Mouse (Mus musculus) thymus, postnatal 25 days (tissue): ENCODE measurements around the gene Adgrb3.
"Not testable (repeated sequence)": the region's sequence is repeated elsewhere in the genome, so short reads cannot be mapped to it uniquely, and the experiment has no call there.

Source experiments
- DNase-seq: peaks from one replicate; pipeline ENCODE4 v3.0.0; 2022

Gene Adgrb3

DNA sequence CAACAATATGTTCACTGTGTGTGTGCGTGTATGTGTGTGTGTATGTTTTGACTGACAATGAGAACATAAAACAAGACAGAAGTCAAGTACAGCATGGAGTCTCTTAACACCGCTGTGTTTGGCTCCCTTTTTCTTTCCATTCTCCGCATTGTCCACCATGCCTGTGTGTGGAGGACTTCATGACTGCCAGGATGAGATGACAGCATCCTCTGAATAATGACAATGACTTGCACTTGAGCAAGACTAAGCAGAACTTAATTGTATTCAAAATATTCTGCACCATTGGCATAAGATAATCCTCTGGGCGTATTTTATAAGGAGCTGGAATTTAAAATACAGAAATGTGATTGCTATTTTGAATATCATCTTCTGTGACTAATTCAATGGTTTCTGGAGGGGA is 326.0 kb downstream of the Adgrb3 start:
- DNase-seq, result no peak

DNA sequence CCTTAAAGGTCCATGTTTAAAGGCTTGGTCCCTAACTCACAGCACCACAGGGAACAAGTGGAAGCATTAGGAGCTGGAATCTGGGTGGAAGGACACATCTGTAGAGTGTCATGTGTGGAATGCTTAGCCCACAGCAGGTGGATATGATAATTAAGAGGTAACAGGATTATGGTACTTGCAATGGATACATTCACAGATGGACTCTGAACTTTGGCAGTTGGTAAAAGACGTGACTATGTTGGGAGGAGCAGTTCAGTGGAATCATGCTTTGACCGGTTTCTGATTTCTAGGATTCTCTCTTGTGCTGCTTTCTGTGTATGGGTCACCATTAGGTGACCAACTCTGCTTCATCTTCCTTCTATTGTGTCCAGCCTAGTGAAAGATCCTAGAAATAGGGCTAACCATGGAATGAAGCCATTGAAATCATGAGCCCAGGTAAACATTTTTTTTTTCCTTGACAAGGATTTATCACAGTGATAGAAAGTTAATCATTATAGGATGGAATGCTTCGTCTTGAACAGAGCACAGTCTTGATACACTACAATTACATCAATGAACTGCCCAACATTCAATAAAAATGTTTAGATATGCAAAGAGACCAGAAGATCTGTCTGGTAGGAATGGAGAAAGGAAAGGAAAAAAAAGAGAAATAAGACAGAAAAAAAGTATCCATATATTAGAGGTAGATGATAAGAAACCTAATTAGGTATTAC is 334.1 kb downstream of the Adgrb3 start:
- DNase-seq, result no peak

DNA sequence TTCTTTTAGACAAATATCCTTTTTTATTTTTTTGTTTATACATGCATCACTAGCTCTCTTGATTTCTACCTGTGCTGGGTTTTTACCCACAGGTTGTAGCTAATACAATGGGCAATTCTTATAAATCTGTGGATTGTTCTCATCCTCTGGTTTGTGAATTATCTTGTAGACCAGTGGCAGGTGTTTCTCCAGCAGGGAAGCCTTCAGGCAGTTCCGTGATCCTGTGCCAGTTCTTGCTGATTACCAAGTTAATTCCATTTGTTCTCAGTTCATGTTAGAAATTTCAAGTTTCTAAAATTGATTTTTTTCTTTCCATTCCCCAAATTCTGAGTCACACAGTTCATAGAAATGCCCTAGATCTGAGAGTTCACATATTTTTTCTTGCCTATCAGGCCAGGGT is 338.0 kb downstream of the Adgrb3 start:
- DNase-seq, result no peak

DNA sequence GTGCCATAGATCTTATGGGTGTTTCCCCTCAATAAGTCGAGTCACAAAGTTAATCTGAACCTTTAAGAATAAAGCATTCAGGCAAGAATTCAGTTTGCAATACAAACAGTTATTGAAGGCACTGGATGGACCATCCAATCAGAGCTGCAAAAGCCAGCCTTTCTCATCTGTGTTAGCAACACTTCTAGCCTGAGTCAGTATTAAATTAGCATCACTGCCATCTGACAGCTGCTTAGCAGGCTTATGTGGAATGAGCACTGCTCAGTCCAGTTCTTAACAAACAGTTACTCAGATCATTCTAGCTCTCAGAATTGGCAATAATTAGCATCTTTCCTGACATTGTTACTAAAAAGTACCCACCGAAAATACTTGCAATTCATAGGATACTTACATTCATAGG is 339.3 kb downstream of the Adgrb3 start:
- DNase-seq, result no peak

DNA sequence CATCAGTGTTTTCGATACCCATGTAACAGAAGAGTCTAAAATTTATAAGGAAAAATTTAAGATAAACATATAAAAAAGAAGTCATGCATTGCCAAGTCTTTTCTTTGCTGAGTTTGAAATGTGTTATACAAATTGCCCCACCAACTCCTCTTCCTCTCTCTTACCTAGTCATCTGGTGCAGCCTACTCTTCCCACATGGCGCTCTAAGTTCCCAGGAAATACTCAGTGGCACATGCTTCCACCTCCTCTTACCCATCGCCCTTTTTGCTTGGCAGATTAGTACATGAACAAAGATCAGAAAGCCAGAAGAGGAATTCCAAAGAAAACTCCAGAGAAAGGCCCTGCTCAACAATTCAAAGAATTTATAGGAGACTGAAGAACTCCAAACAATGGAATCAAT is 353.8 kb downstream of the Adgrb3 start:
- no peak for DNase-seq

DNA sequence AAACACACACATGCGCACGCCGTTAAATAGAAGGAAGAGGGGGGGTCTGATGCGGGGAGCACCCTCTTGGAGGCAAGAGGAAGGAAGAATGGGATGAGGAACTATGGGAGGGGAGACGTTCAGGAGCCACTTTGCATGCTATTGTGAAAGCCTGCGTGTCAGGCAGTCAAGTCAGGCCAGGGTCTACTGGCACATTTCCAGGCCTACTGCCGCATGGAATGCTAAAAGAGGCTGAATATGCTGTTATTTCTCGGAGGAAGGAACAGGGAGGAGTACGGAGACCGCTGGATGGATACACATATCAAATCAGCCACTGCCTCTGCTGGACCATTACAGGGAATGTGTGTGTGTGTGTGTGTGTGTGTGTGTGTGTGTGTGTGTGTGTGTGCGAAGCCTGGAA is 355.0 kb downstream of the Adgrb3 start:
- no peak for DNase-seq

DNA sequence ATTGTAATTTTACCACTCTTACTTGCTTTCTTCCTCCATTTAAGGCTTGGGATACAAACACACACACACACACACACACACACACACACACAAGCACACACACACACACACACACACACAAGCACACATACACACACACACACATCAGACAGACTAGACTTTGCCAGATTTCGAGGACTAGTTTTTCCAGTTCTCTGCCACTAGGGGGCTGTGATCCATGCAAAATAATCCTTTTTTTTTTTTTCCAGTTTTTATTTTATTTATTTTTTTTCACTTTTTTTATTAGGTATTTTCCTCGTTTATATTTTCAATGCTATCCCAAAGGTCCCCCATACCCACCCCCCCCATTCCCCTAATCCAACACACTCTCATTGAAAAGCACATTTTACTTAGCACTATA is 357.9 kb downstream of the Adgrb3 start:
- DNase-seq, result not testable (repeated sequence)

DNA sequence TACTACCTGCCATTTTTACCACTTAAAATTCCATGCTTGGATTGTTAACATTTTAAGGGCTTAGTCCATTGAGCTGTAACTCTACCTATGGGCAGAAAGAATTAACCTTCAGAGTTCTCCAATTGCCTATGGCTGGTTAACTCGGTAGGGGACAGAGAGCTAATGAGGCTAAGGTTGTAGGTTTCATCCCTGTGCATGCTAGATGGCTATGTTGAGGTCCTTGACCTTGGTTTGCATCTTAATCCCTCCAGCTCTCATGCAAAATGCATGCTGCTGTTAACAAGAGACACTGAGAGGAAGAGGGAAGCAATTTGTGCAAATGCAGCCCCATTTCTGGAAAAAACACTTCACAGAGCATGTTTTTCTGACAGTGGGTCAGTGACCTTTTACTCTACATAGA is 366.9 kb downstream of the Adgrb3 start:
- DNase-seq, result no peak

DNA sequence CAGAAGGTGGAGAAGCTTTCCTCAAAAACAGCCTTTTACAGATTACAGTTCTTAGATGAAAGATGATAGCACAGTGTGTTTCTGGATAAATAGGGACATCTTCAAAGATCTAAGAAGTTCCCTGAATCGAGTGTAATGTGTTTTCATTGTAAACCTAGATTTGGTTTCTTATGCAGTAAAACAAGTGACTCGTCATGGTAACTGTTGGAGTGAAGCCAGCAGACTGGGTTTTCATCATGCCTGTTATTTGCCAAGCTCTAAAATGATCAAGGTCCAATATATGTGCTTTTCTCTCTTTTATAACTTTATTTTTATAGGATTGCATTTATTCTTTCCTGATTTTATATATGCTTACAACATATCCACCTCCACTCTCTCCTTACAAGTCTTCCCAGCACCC is 394.0 kb downstream of the Adgrb3 start:
- no peak for DNase-seq

DNA sequence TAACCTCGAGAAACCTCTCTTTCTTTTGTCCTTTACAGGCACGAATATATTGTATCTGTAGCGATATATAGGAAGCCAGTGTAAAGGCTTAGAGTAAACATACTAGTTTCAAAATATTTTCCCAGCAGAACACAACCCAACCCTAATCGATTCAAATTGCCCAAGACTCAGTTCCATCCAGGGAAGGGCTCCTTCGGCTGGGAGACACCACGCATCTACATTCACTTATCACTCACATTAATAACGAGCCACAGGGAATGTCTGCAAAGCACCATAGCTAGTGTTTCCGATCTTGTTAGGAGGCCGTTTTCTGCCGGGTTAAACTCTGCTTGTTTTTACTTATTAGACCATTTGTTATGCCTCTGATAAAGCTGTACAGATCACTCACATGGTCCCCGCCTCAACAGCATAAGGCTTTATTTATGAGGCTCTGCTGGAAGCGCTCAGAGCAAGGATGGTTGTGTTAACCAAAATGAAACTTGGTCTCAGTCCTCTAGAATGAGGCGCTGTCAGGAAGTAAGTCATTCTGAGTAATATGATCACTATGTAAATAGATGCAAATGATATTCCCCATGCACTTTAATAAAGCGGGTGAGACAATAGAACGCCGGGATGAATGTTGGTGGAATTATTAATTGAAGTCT is 399.2 kb downstream of the Adgrb3 start:
- DNase-seq, result no peak

DNA sequence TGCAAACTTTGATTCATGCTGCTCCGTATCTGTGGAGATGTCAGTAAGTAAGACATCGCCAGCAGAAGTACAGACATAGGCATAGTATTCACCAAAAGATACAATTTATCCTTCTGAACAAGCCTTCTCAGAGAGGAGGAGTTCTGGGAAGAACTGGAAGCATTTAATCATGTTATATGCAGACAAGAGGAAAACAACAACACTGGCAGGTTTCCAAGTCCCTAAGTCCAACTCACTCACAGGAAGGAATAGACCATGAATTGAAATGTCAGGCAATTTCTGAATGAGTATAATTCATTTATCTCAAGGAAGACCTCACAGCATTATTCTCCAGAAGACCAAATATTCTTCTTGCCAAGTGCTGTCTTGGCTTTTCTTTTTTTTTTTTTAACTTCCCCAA is 408.8 kb downstream of the Adgrb3 start:
- DNase-seq, result no peak

DNA sequence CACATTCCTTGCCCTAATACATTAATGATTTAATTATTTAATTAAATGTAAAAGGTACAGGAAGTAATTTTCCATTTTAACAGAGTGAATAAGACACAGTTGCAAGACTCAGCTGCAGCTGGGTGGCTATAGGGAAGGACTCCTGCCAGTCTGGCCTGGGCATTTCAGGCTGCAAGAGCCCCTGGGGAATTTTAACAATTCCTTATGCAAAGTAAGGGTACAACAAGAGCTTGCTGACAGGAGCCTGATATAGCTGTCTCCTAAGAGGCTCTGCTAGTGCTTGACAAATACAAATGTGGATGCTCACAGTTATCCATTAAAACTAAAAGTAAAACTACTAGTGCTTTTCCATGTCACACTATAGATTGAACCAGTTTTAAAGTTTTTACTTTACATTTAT is 410.1 kb downstream of the Adgrb3 start:
- DNase-seq, result no peak

DNA sequence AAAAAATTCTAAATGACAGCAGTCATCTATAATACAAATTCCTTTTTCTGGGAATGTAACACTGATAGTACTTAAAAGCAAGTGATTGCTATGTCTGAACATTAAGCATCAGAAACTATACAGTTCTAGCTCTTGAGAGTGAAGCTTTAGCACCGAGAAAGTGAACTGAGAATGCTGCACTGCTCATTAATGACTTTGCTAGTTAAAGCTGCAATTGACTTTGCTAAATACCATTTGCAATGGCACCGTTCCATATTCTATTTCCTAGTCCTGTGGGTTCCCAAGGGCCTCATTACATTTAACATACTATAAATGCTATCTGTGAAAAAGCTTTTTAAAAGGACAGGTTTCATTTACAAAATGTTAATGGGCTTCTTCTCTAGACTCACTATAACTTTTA is 414.4 kb downstream of the Adgrb3 start:
- no peak for DNase-seq

DNA sequence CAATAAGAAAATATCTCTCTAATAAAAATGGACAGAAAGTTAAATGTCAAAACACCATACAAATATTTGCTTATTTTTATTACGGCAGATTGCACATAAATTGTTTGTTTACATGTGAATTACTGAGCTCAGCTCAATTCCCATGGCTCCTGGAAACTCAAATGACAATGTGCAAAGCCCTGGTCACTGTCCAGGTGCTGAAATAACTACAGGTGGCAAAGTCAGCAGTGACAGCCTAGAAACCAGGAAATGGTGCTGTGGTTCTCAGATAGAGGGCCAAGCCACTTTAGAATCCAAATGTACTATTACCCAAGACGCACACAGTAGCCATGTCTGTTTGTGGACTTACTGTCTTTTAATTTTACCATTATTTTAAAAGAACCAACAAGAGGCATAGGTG is 465.3 kb downstream of the Adgrb3 start:
- no peak for DNase-seq

DNA sequence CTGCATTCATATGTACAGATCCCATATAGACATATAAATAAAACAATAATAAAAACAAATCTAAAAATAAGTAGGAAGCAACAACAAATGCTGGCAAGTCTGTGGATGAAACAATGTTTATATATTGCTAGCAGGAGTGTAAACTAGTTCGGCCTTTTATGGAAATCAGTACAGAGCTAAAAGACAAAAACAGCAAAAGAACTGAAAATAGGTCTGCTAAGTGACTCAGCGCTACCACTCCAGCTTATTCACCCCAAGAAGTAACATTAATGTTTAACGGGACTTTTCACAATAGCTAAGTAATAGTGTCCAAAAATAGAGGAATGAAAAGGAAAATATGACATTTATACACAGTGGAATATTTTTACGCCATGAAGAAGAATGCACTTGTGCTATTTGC is 471.0 kb downstream of the Adgrb3 start:
- DNase-seq, result no peak

DNA sequence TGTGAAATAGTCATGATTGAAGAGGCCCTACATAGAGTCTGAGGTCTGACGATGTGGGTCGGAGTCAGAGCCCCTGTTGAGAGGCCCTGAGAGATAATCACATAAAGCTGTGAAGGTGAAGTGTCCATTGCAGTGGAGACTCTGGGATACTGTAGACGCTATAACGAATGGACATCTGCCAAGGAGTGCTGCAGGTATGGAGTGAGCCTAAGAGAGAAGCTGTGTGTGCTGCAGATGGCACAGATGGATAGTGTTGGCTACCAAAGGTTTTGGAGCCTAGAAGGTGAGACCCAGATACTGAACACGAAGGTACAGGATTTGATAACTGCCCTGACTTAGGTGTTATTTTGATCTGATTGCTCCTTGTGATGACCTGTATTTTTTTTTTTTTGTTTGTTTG is 474.0 kb downstream of the Adgrb3 start:
- no peak for DNase-seq

DNA sequence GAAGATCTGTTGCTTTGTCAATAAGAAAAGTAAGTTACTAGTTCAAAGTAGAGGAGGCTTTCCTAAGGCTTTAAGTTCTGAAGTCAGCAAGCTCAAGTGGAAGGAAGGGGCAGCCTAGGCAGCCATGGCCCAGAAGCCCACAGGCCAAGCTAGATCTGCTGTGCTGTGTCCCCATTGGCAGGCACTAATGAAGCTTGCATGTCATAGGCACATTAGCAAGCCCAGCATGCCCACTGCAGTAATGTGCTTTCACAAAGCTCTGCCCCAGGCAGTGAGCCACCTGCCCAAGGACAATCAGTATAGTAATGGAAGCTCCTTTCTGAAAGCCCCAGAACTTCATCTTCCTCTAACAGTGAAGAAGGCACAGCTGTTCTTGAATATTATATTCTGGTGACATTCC is 484.6 kb downstream of the Adgrb3 start:
- DNase-seq, result no peak

DNA sequence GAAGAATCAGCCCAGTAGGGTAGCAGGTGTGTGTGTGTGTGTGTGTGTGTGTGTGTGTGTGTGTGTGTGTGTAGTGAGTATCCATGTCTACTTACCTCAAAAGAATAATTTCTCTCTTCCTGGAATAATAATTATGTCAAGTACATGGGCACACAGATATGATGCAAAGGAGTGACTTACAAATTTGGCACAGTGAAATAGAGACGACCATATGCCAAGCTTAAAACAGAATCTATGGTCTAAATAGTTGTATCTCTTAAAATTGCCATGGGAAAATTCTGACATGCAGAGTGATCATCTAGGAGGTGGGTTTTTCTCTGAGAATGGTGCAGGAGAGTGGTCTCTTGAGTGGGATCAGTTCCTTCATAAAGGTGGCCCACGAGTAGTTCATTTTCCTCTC is 504.1 kb downstream of the Adgrb3 start:
- no peak for DNase-seq

DNA sequence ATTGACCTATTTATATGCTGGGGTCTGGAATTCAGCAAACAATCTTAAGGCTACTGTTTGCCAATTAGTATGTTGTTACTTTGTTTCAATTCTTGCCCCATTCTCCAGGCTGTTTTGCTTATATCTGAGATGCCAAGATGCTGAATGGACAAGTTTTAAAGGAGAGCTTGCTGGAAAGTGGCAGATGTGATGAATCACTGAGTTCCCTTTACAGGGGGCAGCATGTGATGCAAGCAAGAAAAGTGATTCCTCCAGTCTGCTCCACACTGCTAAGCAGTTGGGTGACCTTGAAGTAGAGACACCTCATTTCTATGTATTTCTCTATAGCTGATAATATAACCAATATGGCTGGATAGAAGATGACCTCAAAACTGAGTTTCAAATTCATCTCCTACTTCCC is 512.4 kb downstream of the Adgrb3 start:
- no peak for DNase-seq

DNA sequence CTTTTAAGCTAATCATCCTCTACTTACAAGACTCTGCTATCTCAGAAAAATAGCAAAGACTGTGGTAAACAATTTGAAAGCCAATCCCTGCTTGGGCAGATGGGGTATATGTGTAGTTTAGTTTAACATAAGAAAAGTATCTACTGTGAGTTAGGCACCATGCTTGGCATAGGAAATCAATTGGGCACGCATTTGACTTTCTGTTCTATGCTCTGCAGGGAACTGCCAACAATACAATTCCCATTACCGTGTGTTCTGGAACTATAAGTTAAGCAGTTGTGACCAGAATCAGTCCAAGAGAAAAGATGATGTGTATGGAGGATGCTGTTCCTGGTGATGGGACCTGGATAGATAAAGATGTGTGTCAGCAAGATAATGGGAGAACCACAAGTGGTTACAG is 517.2 kb downstream of the Adgrb3 start:
- DNase-seq, result no peak

DNA sequence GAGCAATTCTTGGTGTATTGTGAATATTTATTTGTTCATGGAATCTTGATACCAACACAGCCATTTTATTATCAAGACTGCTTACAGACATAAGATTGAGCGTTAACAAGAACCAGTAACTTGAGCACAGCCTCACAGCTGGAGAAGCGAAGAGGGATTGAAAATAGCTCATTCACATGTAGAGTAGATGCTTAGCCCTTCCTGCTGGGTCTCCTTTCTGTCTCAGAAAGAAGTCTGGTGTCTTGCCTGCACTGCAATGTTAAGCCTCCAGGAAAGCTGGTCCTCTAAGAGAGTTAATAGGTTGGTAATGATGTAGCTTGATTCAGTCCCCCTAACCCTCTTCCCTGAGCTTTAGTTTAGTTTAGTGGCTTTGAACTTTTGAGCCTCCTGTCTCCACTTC is 519.4 kb downstream of the Adgrb3 start:
- DNase-seq, result no peak

DNA sequence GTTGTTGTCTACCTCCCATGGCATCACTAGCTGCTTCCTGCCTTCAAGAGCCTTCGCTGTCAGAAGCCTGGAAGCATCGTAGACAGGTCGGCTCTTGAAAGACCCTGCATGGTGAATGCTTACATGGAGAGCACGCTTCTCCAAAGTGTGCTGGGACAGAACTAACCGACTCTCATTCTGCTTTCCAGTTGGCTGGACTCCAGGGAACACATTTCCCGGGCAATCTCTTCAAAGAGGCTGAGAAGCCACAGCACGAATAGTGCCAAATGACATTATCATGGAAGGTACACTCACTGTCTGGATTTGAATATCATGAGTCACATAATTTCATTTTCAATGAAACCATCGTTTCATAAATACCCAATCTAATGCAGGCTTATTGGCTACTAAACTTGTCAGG is 548.0 kb downstream of the Adgrb3 start:
- no peak for DNase-seq

DNA sequence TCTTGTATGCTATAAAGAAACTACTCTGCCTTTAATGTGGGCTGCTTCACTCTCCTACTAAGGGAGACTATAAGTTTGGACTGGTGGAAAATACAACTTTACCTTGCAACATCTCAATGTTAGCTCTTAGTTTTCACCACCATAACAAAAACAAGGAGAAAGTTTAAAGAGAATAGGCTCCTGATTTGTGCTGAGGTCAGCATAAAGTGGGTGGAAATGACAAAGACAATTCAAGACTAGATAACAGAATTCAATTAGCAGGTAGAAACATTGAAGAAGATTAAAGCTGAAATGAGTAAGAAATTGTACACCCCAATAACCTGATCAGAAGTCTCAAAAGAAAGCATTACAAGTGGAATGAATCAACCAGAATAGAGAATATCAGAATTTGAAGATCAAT is 578.9 kb downstream of the Adgrb3 start:
- DNase-seq, result no peak

DNA sequence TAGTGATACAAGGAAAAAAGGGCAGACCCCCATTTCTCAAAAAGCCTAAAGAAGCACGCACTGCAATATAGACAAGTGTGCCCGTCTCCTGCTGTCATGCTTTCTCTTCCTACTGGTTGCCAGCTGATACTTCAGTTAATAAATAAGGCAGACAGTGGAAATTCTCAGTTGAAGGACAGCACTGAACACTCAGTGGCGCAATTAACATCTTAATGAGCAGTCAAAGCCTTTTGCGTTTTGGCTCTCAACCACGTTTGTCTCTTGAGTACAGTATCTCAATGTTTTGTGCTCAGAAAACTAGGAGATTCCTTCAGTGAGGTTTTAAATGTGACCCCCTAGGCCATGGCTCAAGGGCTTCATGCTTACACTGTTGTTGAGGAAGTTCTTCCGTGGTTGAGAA is 587.1 kb downstream of the Adgrb3 start:
- no peak for DNase-seq

DNA sequence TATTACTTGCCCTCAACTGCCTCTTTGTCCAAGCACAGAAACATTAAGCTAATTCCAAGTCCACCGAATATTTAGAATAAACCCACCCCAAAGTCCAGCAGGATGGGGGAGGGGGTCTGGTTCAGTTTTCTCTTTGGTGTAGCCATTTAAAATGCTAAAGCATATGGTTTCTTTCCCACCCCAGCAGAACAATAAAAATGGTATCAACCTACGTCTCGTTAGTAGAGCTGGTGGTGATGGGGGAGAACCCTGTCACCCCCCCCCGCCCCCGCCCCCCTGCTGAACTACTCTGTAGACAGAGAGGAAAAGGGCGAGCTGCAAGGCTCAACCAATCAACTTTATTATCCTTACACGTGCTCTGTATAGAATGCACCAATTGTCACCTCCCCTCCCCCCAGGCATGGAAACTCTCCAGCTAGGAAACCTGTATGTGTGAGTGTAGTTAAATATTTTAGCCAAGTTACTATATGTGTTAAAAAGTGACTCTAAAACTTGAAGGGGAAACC is 600.2 kb downstream of the Adgrb3 start:
- no peak for DNase-seq
